Mouse (Mus musculus) lung, postnatal 25 days (tissue): Measurements from ENCODE around the gene Cntnap1.
"Not testable (repeated sequence)": the region's sequence is repeated elsewhere in the genome, so short reads cannot be mapped to it uniquely, and the experiment has no call there.

ENCODE experiments used
- DNase-seq: peaks from one replicate; pipeline ENCODE4 v3.0.0; 2022; ENCODE audit warnings: low spot score

The Cntnap1 gene

GRCm38 (mm10) chr11:101149178-101150105 lies 20.9 kb upstream of the Cntnap1 start:
- DNase-seq = no peak

- no peak for DNase-seq
Observed at GRCm38 (mm10) chr11:101151063-101151462, 19.3 kb upstream of the Cntnap1 start.

GRCm38 (mm10) chr11:101152825-101153224 lies 17.5 kb upstream of the Cntnap1 start:
- no peak for DNase-seq

GRCm38 (mm10) chr11:101154648-101155047 lies 15.7 kb upstream of the Cntnap1 start:
- no peak for DNase-seq

GRCm38 (mm10) chr11:101155151-101155550 lies 15.2 kb upstream of the Cntnap1 start:
- no peak for DNase-seq

- peak; percentile 35 for DNase-seq
Observed at GRCm38 (mm10) chr11:101155728-101156371, 14.5 kb upstream of the Cntnap1 start, which contains the start of gene Tubg2. Tubg2 (plus strand) TSS chr11:101155907.

- not testable (repeated sequence) for DNase-seq
Observed at GRCm38 (mm10) chr11:101160151-101160550, 10.2 kb upstream of the Cntnap1 start.

- not testable (repeated sequence) for DNase-seq
Observed at GRCm38 (mm10) chr11:101160981-101161505, 9.3 kb upstream of the Cntnap1 start.

GRCm38 (mm10) chr11:101161551-101161950 lies 8.8 kb upstream of the Cntnap1 start:
- DNase-seq = no peak

- no peak for DNase-seq
Observed at GRCm38 (mm10) chr11:101162301-101162700, 8.0 kb upstream of the Cntnap1 start.

- peak; percentile 63 for DNase-seq
Observed at GRCm38 (mm10) chr11:101162772-101163171, 7.6 kb upstream of the Cntnap1 start.

- no peak for DNase-seq
Observed at GRCm38 (mm10) chr11:101163476-101164350, 6.6 kb upstream of the Cntnap1 start.

GRCm38 (mm10) chr11:101164351-101164665 lies 6.0 kb upstream of the Cntnap1 start:
- no peak for DNase-seq

- DNase-seq = no peak
Observed at GRCm38 (mm10) chr11:101164677-101165580, 5.4 kb upstream of the Cntnap1 start.

GRCm38 (mm10) chr11:101166357-101166756 lies 4.0 kb upstream of the Cntnap1 start:
- no peak for DNase-seq

GRCm38 (mm10) chr11:101167211-101167962 lies 2.9 kb upstream of the Cntnap1 start:
- DNase-seq = no peak

GRCm38 (mm10) chr11:101167963-101168300 lies 2.4 kb upstream of the Cntnap1 start:
- no peak for DNase-seq

- DNase-seq = no peak
Observed at GRCm38 (mm10) chr11:101168301-101168980, 1.9 kb upstream of the Cntnap1 start.

- DNase-seq = no peak
Observed at GRCm38 (mm10) chr11:101169301-101170107, 819 bp upstream of the Cntnap1 start.
